Mouse (Mus musculus): ENCODE measurements at regions not wholly inside any gene's neighbourhood (a gene's known extent, or its start where the extent isn't known, plus 50 kb on each side); places are given as distances from the start of the nearest gene placed in this dataset.

GRCm38 (mm10) chr6:103209202-103209601 lies 301.2 kb upstream of the Chl1 start:
- TF ChIP-seq CTCF (IDR thresholded peaks at IDR 0.05; ENCODE audit: extremely low read depth, insufficient read length, insufficient replicate concordance, low read depth, low read length) = no peak
- no peak for TF ChIP-seq POLR2A (IDR thresholded peaks at IDR 0.05; ENCODE audit: low read depth, low read length)
